16 mouse cellular contexts compared by ENCODE assay signal in the genomic region with DNA sequence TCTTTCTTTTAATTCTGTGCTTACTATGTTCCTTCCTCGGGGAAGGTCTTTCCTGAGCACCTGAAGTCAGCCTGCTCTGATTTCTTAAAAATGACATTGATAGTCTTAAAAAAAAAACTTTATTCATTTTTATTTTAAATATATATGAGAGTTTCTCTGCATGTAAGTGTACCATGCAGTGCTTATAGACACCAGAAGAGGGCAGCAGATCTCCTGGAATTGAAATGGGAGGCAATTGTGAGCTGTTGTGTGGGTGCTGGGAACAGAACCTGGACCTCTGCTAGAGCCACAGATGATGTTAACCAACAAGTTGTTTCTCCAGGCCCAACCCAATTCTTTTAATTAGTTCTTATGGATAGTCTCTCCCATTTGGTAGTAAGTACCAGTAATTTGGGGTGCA. TPM values are rescaled to one million over a fixed set of nuclear protein-coding genes. Genes with fewer than 3 reads are reported as not detected.
DNase-seq lines count a peak whose midpoint lies in the region; ATAC-seq and TF ChIP-seq lines count a peak whose summit lies in the region.
"Had no signal": no experiment of that assay in that cellular context is flagged by ENCODE, and none has a peak within 500 bp of the region (broad histone marks: within the 10 kb centered on the region; RNA-seq: fewer than 3 reads in every experiment).

No protein-coding gene starts in this region.

- peak; percentile 49 for TF ChIP-seq CTCF in heart, adult 2 months (IDR thresholded peaks at IDR 0.05)
- TF ChIP-seq CTCF in lung, embryonic 14.5 days (IDR thresholded peaks at IDR 0.05; ENCODE audit: low read depth), result 0 out of 2 replicates have a peak, but pooled peaks have one; percentile 35
- TF ChIP-seq CTCF in bone marrow macrophage, adult 2 months (IDR thresholded peaks at IDR 0.05; ENCODE audit: low read depth, low read length), result peak; percentile 33; the same call in 1 of the 2 replicates

- H3K36me3 ChIP-seq in heart, adult 2 months (ENCODE audit: control insufficient read depth, insufficient read depth, low read length), result no peaks in the 10 kb centered on the region
- no peaks in the 10 kb centered on the region for H3K36me3 ChIP-seq in heart, embryonic 12.5 days
- H3K36me3 ChIP-seq in lung, embryonic 14.5 days (ENCODE audit: insufficient read depth), result no peaks in the 10 kb centered on the region
- H3K36me3 ChIP-seq: embryonic facial prominence, embryonic 12.5 days; liver, embryonic 13.5 days; neural tube, embryonic 13.5 days had no signal

- ATAC-seq in heart, embryonic 12.5 days (ENCODE audit: insufficient number of reproducible peaks, low FRiP score), result no peak
- ATAC-seq in lung, embryonic 14.5 days (ENCODE audit: insufficient read depth), result no peak
- no peak for ATAC-seq in erythroid progenitor cell, adult 5-6 weeks (replicated peaks; ENCODE audit: low FRiP score, poor library complexity, severe bottlenecking)

- no peak overlapping the region for H3K4me2 ChIP-seq in heart, embryonic 12.5 days
- H3K4me2 ChIP-seq in lung, embryonic 14.5 days, result no peak overlapping the region
- H3K4me2 ChIP-seq: embryonic facial prominence, embryonic 12.5 days; liver, embryonic 13.5 days; neural tube, embryonic 13.5 days had no signal

- no peak overlapping the region for H3K9ac ChIP-seq in heart, adult 2 months (ENCODE audit: low read depth, low read length)
- no peak overlapping the region for H3K9ac ChIP-seq in heart, embryonic 12.5 days
- H3K9ac ChIP-seq in lung, embryonic 14.5 days, result no peak overlapping the region
- H3K9ac ChIP-seq: embryonic facial prominence, embryonic 12.5 days; liver, embryonic 13.5 days; neural tube, embryonic 13.5 days had no signal

- no peaks in the 10 kb centered on the region for H3K27me3 ChIP-seq in heart, adult 2 months (ENCODE audit: control insufficient read depth, insufficient read depth, low read length)
- H3K27me3 ChIP-seq in heart, embryonic 12.5 days (replicated peaks), result no peaks in the 10 kb centered on the region; the same call in 1 of the 2 replicates
- no peaks in the 10 kb centered on the region for H3K27me3 ChIP-seq in lung, embryonic 14.5 days (ENCODE audit: insufficient read depth, low read length)
- H3K27me3 ChIP-seq: embryonic facial prominence, embryonic 12.5 days; liver, embryonic 13.5 days; neural tube, embryonic 13.5 days had no signal

- no peak overlapping the region for H3K4me3 ChIP-seq in heart, adult 2 months
- H3K4me3 ChIP-seq in heart, embryonic 12.5 days, result no peak overlapping the region
- H3K4me3 ChIP-seq in lung, embryonic 14.5 days (ENCODE audit: low read depth, low read length), result no peak overlapping the region
- H3K4me3 ChIP-seq in bone marrow macrophage, adult 2 months (ENCODE audit: insufficient read depth, low read length), result no peak overlapping the region
- H3K4me3 ChIP-seq: embryonic facial prominence, embryonic 12.5 days; liver, embryonic 13.5 days; neural tube, embryonic 13.5 days had no signal

- no peaks in the 10 kb centered on the region for H3K79me2 ChIP-seq in heart, adult 2 months (replicated peaks; ENCODE audit: control insufficient read depth, insufficient read depth, low read length)

- H3K27ac ChIP-seq in heart, adult 2 months, result no peak overlapping the region
- no peak overlapping the region for H3K27ac ChIP-seq in heart, embryonic 12.5 days (ENCODE audit: poor library complexity, severe bottlenecking)
- H3K27ac ChIP-seq in lung, embryonic 14.5 days (ENCODE audit: low read depth), result no peak overlapping the region
- no peak overlapping the region for H3K27ac ChIP-seq in bone marrow macrophage, adult 2 months (ENCODE audit: insufficient read depth, low read depth, low read length)
- H3K27ac ChIP-seq: embryonic facial prominence, embryonic 12.5 days; liver, embryonic 13.5 days; neural tube, embryonic 13.5 days had no signal

- no peaks in the 10 kb centered on the region for H3K4me1 ChIP-seq in heart, adult 2 months (ENCODE audit: control insufficient read depth, insufficient read depth, low read length)
- no peaks in the 10 kb centered on the region for H3K4me1 ChIP-seq in heart, embryonic 12.5 days (replicated peaks)
- H3K4me1 ChIP-seq in lung, embryonic 14.5 days (ENCODE audit: insufficient read depth), result no peaks in the 10 kb centered on the region
- H3K4me1 ChIP-seq in bone marrow macrophage, adult 2 months (ENCODE audit: control insufficient read depth, insufficient read depth, low read length), result no peaks in the 10 kb centered on the region
- H3K4me1 ChIP-seq: embryonic facial prominence, embryonic 12.5 days; liver, embryonic 13.5 days had no signal

- intact Hi-C loops in heart, adult 2 months (cut with DNase I), result no loop called here

- TF ChIP-seq POLR2A in heart, adult 2 months (IDR thresholded peaks at IDR 0.05; ENCODE audit: insufficient read depth, low read depth, low read length), result no peak
- no peak for TF ChIP-seq POLR2A in bone marrow macrophage, adult 2 months (IDR thresholded peaks at IDR 0.05; ENCODE audit: borderline replicate concordance, low read depth, low read length)

- no peaks in the 10 kb centered on the region for H3K9me3 ChIP-seq in heart, embryonic 12.5 days (replicated peaks)
- H3K9me3 ChIP-seq in lung, embryonic 14.5 days (ENCODE audit: low read depth, low read length), result no peaks in the 10 kb centered on the region
- H3K9me3 ChIP-seq: embryonic facial prominence, embryonic 12.5 days; liver, embryonic 13.5 days; neural tube, embryonic 13.5 days had no signal

- no peak for DNase-seq in heart, adult 2 months
- no peak for DNase-seq in lung, embryonic 14.5 days
- DNase-seq in lung, postnatal 25 days (ENCODE audit: low spot score), result no peak
- peak; percentile 16 for DNase-seq in A20 (ENCODE audit: low read depth, low spot score)
- no peak for DNase-seq in right cerebral cortex, postnatal 25 days
- DNase-seq: cerebellum, adult 11 months; cerebellum, postnatal 36 days; kidney, postnatal 14 days; left cerebral cortex, postnatal 4 days; liver, embryonic 13.5 days; lung, postnatal 36 days had no signal

- WGBS in heart, adult 2 months, result 84% methylated on average over 1 of the region's 1 CpGs
- whole genome bisulfite sequencing in heart, embryonic 12.5 days, result 82% methylated on average over 1 of the region's 1 CpGs
- 87% methylated on average over 1 of the region's 1 CpGs for WGBS in lung, embryonic 14.5 days

- TF ChIP-seq EP300 in heart, adult 2 months (IDR thresholded peaks at IDR 0.05; ENCODE audit: insufficient read depth, low read depth, low read length), result no peak

RNA-seq across cellular contexts. Expression of a gene that starts 18.1 kb away (rescaled TPM):
- 1 to 10 TPM; 8.0 to 8.5 TPM for total RNA-seq in heart, adult 2 months (2021)
- 10.6 and 18.4 TPM in 2 replicates for polyA plus RNA-seq in heart, adult 2 months (2012; rRNA removed)
- polyA plus RNA-seq in heart, embryonic 12.5 days (2016; fragmentation: Nextera tagmentation; extraction: Ambion mirVana), result 42.8 and 49.3 TPM in 2 replicates
- polyA plus RNA-seq in lung, embryonic 14.5 days (2014; fragmentation: Nextera tagmentation; extraction: Ambion mirVana), result 71.2 and 74.2 TPM in 2 replicates
- polyA plus RNA-seq in bone marrow macrophage, adult 2 months (2012; ENCODE audit: insufficient read depth, insufficient read length, missing spikeins), result 35.2 and 39.4 TPM in 2 replicates
- total RNA-seq in erythroid progenitor cell, adult 5-6 weeks (2015; ENCODE audit: low replicate concordance), result 5.4 and 7.5 TPM in 2 replicates
- 5.5 and 7.7 TPM in 2 replicates for total RNA-seq in erythroid progenitor cell, adult 5-6 weeks (2017; ENCODE audit: low replicate concordance)
